Mouse (Mus musculus) heart, postnatal 25 days (tissue): ENCODE data around the gene Olfr1352. TPM values are rescaled to one million over a fixed set of nuclear protein-coding genes. Genes with fewer than 3 reads are reported as not detected.
"Not testable (repeated sequence)": the region's sequence is repeated elsewhere in the genome, so short reads cannot be mapped to it uniquely, and the experiment has no call there.

Experiments used
- DNase-seq: peaks from one replicate; pipeline ENCODE4 v3.0.0; 2022; ENCODE audit warnings: low spot score
- intact Hi-C: fragments of 180-260 bp; cut with DNase I; formaldehyde crosslinking; loops from one replicate; pipeline ENCODE4 v1.15.1; 2025
- total RNA-seq, 2 experiments: library from RNA; stranded (reverse); gene quantifications; 2 replicates each; pipeline ENCODE4 v1.2.3; 2021

Olfr1352 gene
- total RNA-seq: not detected

DNA sequence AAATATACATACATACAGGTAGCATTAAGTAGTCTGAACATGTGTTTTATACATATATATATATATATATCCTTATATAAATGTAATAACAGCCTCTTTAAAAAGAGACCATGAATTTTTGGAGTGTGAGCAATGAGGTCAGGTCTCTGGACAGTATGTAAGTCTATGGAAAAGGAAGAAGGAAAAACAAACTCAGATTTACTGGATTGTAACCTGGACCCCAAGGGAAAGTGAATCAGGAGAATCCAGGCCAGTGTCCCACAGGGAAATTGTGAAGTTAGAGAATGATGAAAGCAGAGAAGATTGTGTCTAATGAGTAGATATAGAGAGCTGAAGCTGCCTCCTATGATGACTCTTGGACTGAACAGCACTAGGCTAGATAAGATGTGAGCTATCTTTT lies at the start of gene Olfr1352:
TSS of gene Olfr1352 (plus strand) at position 301 of the 400 bp plus-strand sequence.
- intact Hi-C loops: no loop called here

GRCm38 (mm10) chr10:78950336-78950735 lies 30.5 kb upstream of the Olfr1352 start, which contains the start of gene Olfr8:
Olfr8 (plus strand) TSS chr10:78950636.
- DNase-seq, intact Hi-C loops: not testable (repeated sequence)

More for the DNA sequence above, at the start of gene Olfr1352:
- DNase-seq: no peak

DNA sequence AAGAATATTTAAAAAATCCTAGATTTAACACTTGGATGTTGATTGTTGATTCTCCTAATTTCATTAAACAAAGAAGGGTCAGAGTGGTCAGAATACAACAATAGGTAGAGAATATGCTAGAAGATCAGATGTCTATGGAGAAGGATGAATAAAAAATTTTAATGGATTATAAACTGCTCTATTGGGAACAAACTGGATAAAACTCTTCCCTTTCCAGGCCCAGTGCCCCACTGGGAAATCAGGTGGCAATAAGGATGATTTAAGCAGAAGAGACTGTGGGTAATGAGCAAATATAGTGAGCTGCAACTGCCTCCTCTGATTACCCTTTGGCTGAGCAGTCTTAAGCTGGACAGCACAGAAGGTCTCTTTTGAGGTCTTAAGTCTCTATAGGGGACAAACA lies 17.8 kb upstream of the Olfr1352 start, which contains the start of gene Olfr1353:
TSS of gene Olfr1353 (plus strand) at position 301 of the 400 bp plus-strand sequence.
- DNase-seq, intact Hi-C loops: not testable (repeated sequence)

DNA sequence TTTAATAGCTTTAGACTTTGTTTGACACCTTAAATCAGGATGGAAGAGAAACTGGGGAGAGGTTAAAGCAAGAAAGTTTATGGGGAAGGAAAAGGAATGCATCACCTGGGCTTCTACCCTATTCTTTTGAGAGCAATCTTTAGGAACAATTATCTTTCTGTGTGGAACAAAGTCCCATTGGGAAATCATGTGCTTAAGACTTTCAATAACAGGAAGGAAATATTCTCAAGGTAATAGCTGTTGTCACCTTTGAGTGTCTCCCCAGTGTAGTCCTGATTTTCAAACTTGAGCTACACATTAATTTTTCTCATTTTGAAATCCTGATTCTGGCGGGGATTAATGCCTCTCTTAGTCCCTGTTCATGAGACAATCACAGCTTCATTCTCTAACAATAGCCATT lies 31.3 kb downstream of the Olfr1352 start, which contains the start of gene Olfr1351:
TSS of gene Olfr1351 (plus strand) at position 301 of the 400 bp plus-strand sequence.
- intact Hi-C loops: no loop called here
- DNase-seq: no peak

GRCm38 (mm10) chr10:79028441-79028840 lies 47.6 kb downstream of the Olfr1352 start, which contains the start of gene Olfr57:
Olfr57 (plus strand) TSS chr10:79028741.
- intact Hi-C loops: no loop called here
- DNase-seq: no peak

Other genes starting within 250 kb of the Olfr1352 start
- not detected for gene Ccdc105, start 228.0 kb upstream of the Olfr1352 start, total RNA-seq
- not detected for gene Slc1a6, start 200.6 kb upstream of the Olfr1352 start, total RNA-seq
- not detected for gene Olfr1356, start 128.9 kb upstream of the Olfr1352 start, total RNA-seq
- not detected for gene Olfr1355, start 105.5 kb upstream of the Olfr1352 start, total RNA-seq
- gene Olfr1354, start 67.9 kb upstream of the Olfr1352 start, total RNA-seq: not detected
- not detected for gene Olfr8, start 30.4 kb upstream of the Olfr1352 start, total RNA-seq
- gene Olfr1353, start 17.7 kb upstream of the Olfr1352 start, total RNA-seq: not detected
- not detected for gene Olfr1351, start 31.4 kb downstream of the Olfr1352 start, total RNA-seq
- not detected for gene Olfr57, start 47.7 kb downstream of the Olfr1352 start, total RNA-seq
- 10 to 100 TPM; 12.2 to 15.1 TPM for gene 2610008E11Rik, start 116.5 kb downstream of the Olfr1352 start, total RNA-seq
- gene Vmn2r80, start 167.7 kb downstream of the Olfr1352 start, total RNA-seq: not detected